Comparison of ENCODE assay signal across 10 mouse cellular contexts in genomic region chr9:108082549-108082948, GRCm38 (mm10). TPM values are rescaled to one million over a fixed set of nuclear protein-coding genes. Genes with fewer than 3 reads are reported as not detected.
DNase-seq lines count a peak whose midpoint lies in the region; ATAC-seq and TF ChIP-seq lines count a peak whose summit lies in the region.
"Had no signal": no experiment of that assay in that cellular context is flagged by ENCODE, and none has a peak within 500 bp of the region (broad histone marks: within the 10 kb centered on the region; RNA-seq: fewer than 3 reads in every experiment).

No protein-coding gene starts in this region.

- H3K27ac ChIP-seq in heart, postnatal 0 days (ENCODE audit: low read depth) = no peak overlapping the region
- peak overlapping the region; percentile 81 for H3K27ac ChIP-seq in bone marrow, adult 2 months (ENCODE audit: control insufficient read depth, insufficient read depth, low read depth, low read length, poor library complexity)
- no peak overlapping the region for H3K27ac ChIP-seq in hindbrain, embryonic 11.5 days (ENCODE audit: low read depth, low read length)
- peak overlapping the region; percentile 63 for H3K27ac ChIP-seq in liver, postnatal 0 days (ENCODE audit: low read depth)

- no peak overlapping the region for H3K4me3 ChIP-seq in heart, postnatal 0 days (ENCODE audit: low read depth, low read length)
- peak overlapping the region; percentile 24 for H3K4me3 ChIP-seq in bone marrow, adult 2 months (replicated peaks; ENCODE audit: control insufficient read depth, low read depth, low read length)
- no peak overlapping the region; the same call in 1 of the 2 replicates for H3K4me3 ChIP-seq in hindbrain, embryonic 11.5 days (ENCODE audit: low read depth, low read length)
- peak overlapping the region; percentile 2; the same call in 1 of the 2 replicates for H3K4me3 ChIP-seq in liver, postnatal 0 days (ENCODE audit: low read depth, low read length)

- peaks cover 23% of the 10 kb centered on the region for H3K27me3 ChIP-seq in heart, postnatal 0 days (ENCODE audit: control insufficient read depth, insufficient read depth, low read length)
- H3K27me3 ChIP-seq in hindbrain, embryonic 11.5 days (ENCODE audit: control insufficient read depth, insufficient read depth, low read length) = peaks cover 22% of the 10 kb centered on the region
- H3K27me3 ChIP-seq in liver, postnatal 0 days (ENCODE audit: insufficient read depth, low read length) = no peaks in the 10 kb centered on the region

- H3K4me1 ChIP-seq in heart, postnatal 0 days (ENCODE audit: control insufficient read depth, insufficient read depth) = peaks cover 3% of the 10 kb centered on the region
- H3K4me1 ChIP-seq in bone marrow, adult 2 months (ENCODE audit: control insufficient read depth, insufficient read depth, low read length) = peaks cover 13% of the 10 kb centered on the region
- peaks cover 3% of the 10 kb centered on the region; the same call in 1 of the 2 replicates for H3K4me1 ChIP-seq in hindbrain, embryonic 11.5 days (replicated peaks; ENCODE audit: control insufficient read depth, insufficient read depth, low read length)
- peaks cover 62% of the 10 kb centered on the region for H3K4me1 ChIP-seq in liver, postnatal 0 days (ENCODE audit: insufficient read depth)

- no peak for TF ChIP-seq EP300 in heart, postnatal 0 days (IDR thresholded peaks at IDR 0.05; ENCODE audit: low read depth)
- TF ChIP-seq EP300 in liver, postnatal 0 days (IDR thresholded peaks at IDR 0.05; ENCODE audit: low read depth) = no peak

- WGBS in heart, postnatal 0 days = 6% methylated on average over 19 of the region's 19 CpGs
- 13% methylated on average over 19 of the region's 19 CpGs for WGBS in bone marrow, adult 2 months
- 7% methylated on average over 19 of the region's 19 CpGs for WGBS in hindbrain, embryonic 11.5 days
- 8% methylated on average over 19 of the region's 19 CpGs for WGBS in liver, postnatal 0 days (ENCODE audit: insufficient replicate concordance)

- H3K9ac ChIP-seq in heart, postnatal 0 days (replicated peaks; ENCODE audit: low read depth, low read length) = no peak overlapping the region
- no peak overlapping the region for H3K9ac ChIP-seq in hindbrain, embryonic 11.5 days (ENCODE audit: low read depth, low read length)
- peak overlapping the region; percentile 23 for H3K9ac ChIP-seq in liver, postnatal 0 days (replicated peaks)

- peaks cover 38% of the 10 kb centered on the region for H3K36me3 ChIP-seq in heart, postnatal 0 days (replicated peaks; ENCODE audit: control insufficient read depth, insufficient read depth, low read length)
- peaks cover 11% of the 10 kb centered on the region for H3K36me3 ChIP-seq in hindbrain, embryonic 11.5 days (ENCODE audit: control insufficient read depth, insufficient read depth, low read length)
- peaks cover 42% of the 10 kb centered on the region for H3K36me3 ChIP-seq in liver, postnatal 0 days (replicated peaks; ENCODE audit: insufficient read depth, low read length)

- no peaks in the 10 kb centered on the region for H3K9me3 ChIP-seq in heart, postnatal 0 days (replicated peaks; ENCODE audit: control insufficient read depth, low read length)
- no peaks in the 10 kb centered on the region for H3K9me3 ChIP-seq in hindbrain, embryonic 11.5 days (ENCODE audit: control insufficient read depth, low read length)
- no peaks in the 10 kb centered on the region for H3K9me3 ChIP-seq in liver, postnatal 0 days (ENCODE audit: low read length)

- no peak for TF ChIP-seq POLR2A in bone marrow, adult 2 months (IDR thresholded peaks at IDR 0.05; ENCODE audit: borderline replicate concordance, control insufficient read depth, low read depth, low read length)

- no peak for DNase-seq in heart, postnatal 0 days (ENCODE audit: low spot score)
- no peak for DNase-seq in heart, adult 11 months
- no peak for DNase-seq in hindbrain, embryonic 11.5 days (ENCODE audit: low spot score)
- DNase-seq in liver, postnatal 0 days = peak; percentile 57
- no peak for DNase-seq in urinary bladder, postnatal 25 days (ENCODE audit: low spot score)
- no peak for DNase-seq in Muller cell, postnatal 12 days (ENCODE audit: inconsistent ontology term)
- no peak for DNase-seq in ovary, adult 18-20 months (ENCODE audit: low spot score)
- DNase-seq: gastrocnemius, postnatal 25 days had no signal

- no peak for ATAC-seq in heart, postnatal 0 days (ENCODE audit: insufficient read depth, low read depth)
- ATAC-seq in hindbrain, embryonic 11.5 days (ENCODE audit: low FRiP score) = no peak
- ATAC-seq in liver, postnatal 0 days = no peak

- H3K4me2 ChIP-seq in heart, postnatal 0 days (ENCODE audit: low read depth, low read length) = peak overlapping the region; percentile 15; the same call in 1 of the 2 replicates
- peak overlapping the region; percentile 14 for H3K4me2 ChIP-seq in hindbrain, embryonic 11.5 days (replicated peaks; ENCODE audit: low read depth, low read length)
- peak overlapping the region; percentile 56 for H3K4me2 ChIP-seq in liver, postnatal 0 days (ENCODE audit: low read depth, low read length)

- TF ChIP-seq CTCF in heart, postnatal 0 days (IDR thresholded peaks at IDR 0.05; ENCODE audit: low read depth) = no peak
- no peak for TF ChIP-seq CTCF in bone marrow, adult 2 months (IDR thresholded peaks at IDR 0.05; ENCODE audit: control insufficient read depth, insufficient read depth, low read length)
- TF ChIP-seq CTCF in liver, postnatal 0 days (IDR thresholded peaks at IDR 0.05; ENCODE audit: low read depth) = no peak

RNA-seq across cellular contexts. Expression of gene Rnf123, which starts 0.6 kb away (rescaled TPM):
- 40.5 and 60.2 TPM in 2 replicates for total RNA-seq in heart, postnatal 0 days (2014; rRNA removed; ENCODE audit: low replicate concordance)
- 24.6 and 32.9 TPM in 2 replicates for polyA plus RNA-seq in heart, postnatal 0 days (2015; fragmentation: Nextera tagmentation; extraction: Ambion mirVana)
- 296 and 393 TPM in 2 replicates for polyA plus RNA-seq in bone marrow, adult 2 months (2011; ENCODE audit: insufficient read depth, insufficient read length, low replicate concordance, missing spikeins)
- polyA plus RNA-seq in hindbrain, embryonic 11.5 days (2014; fragmentation: Nextera tagmentation; extraction: Ambion mirVana) = 24.3 and 26.5 TPM in 2 replicates
- 45.2 and 50.1 TPM in 2 replicates for polyA plus RNA-seq in liver, postnatal 0 days (2015; fragmentation: Nextera tagmentation; extraction: Ambion mirVana)

RNA-seq across cellular contexts. Expression of gene Mst1, which starts 2.3 kb away (rescaled TPM):
- total RNA-seq in heart, postnatal 0 days (2014; rRNA removed; ENCODE audit: low replicate concordance) = not detected in 2 replicates
- polyA plus RNA-seq in heart, postnatal 0 days (2015; fragmentation: Nextera tagmentation; extraction: Ambion mirVana) = 0.07 TPM in 1 of 2 replicates, not detected in the other
- 2.0 and 10.1 TPM in 2 replicates for polyA plus RNA-seq in bone marrow, adult 2 months (2011; ENCODE audit: insufficient read depth, insufficient read length, low replicate concordance, missing spikeins)
- 0.25 TPM in 2 replicates for polyA plus RNA-seq in hindbrain, embryonic 11.5 days (2014; fragmentation: Nextera tagmentation; extraction: Ambion mirVana)
- polyA plus RNA-seq in liver, postnatal 0 days (2015; fragmentation: Nextera tagmentation; extraction: Ambion mirVana) = 81.4 and 93.0 TPM in 2 replicates
- total RNA-seq: gastrocnemius, postnatal 25 days; neutrophil, adult 5-6 weeks had no signal

RNA-seq across cellular contexts. Expression of gene Apeh, which starts 11.9 kb away (rescaled TPM):
- total RNA-seq in heart, postnatal 0 days (2014; rRNA removed; ENCODE audit: low replicate concordance) = 36.5 and 43.5 TPM in 2 replicates
- 32.8 TPM in 2 replicates for polyA plus RNA-seq in heart, postnatal 0 days (2015; fragmentation: Nextera tagmentation; extraction: Ambion mirVana)
- 159 and 206 TPM in 2 replicates for polyA plus RNA-seq in bone marrow, adult 2 months (2011; ENCODE audit: insufficient read depth, insufficient read length, low replicate concordance, missing spikeins)
- polyA plus RNA-seq in hindbrain, embryonic 11.5 days (2014; fragmentation: Nextera tagmentation; extraction: Ambion mirVana) = 54.3 and 55.3 TPM in 2 replicates
- polyA plus RNA-seq in liver, postnatal 0 days (2015; fragmentation: Nextera tagmentation; extraction: Ambion mirVana) = 67.7 and 75.2 TPM in 2 replicates

RNA-seq across cellular contexts. Expression of gene Amigo3, which starts 29.6 kb away (rescaled TPM):
- 1.4 and 7.6 TPM in 2 replicates for total RNA-seq in heart, postnatal 0 days (2014; rRNA removed; ENCODE audit: low replicate concordance)
- polyA plus RNA-seq in heart, postnatal 0 days (2015; fragmentation: Nextera tagmentation; extraction: Ambion mirVana) = 1.4 and 1.6 TPM in 2 replicates
- 1.0 and 1.6 TPM in 2 replicates for polyA plus RNA-seq in bone marrow, adult 2 months (2011; ENCODE audit: insufficient read depth, insufficient read length, low replicate concordance, missing spikeins)
- 1.6 and 1.8 TPM in 2 replicates for polyA plus RNA-seq in hindbrain, embryonic 11.5 days (2014; fragmentation: Nextera tagmentation; extraction: Ambion mirVana)
- 0.59 and 0.86 TPM in 2 replicates for polyA plus RNA-seq in liver, postnatal 0 days (2015; fragmentation: Nextera tagmentation; extraction: Ambion mirVana)

RNA-seq across cellular contexts. Expression of gene Gmppb, which starts 33.5 kb away (rescaled TPM):
- 13.1 and 18.1 TPM in 2 replicates for total RNA-seq in heart, postnatal 0 days (2014; rRNA removed; ENCODE audit: low replicate concordance)
- polyA plus RNA-seq in heart, postnatal 0 days (2015; fragmentation: Nextera tagmentation; extraction: Ambion mirVana) = 15.7 and 17.2 TPM in 2 replicates
- polyA plus RNA-seq in bone marrow, adult 2 months (2011; ENCODE audit: insufficient read depth, insufficient read length, low replicate concordance, missing spikeins) = 9.9 and 17.9 TPM in 2 replicates
- polyA plus RNA-seq in hindbrain, embryonic 11.5 days (2014; fragmentation: Nextera tagmentation; extraction: Ambion mirVana) = 18.9 and 20.4 TPM in 2 replicates
- polyA plus RNA-seq in liver, postnatal 0 days (2015; fragmentation: Nextera tagmentation; extraction: Ambion mirVana) = 12.2 and 12.6 TPM in 2 replicates

Comparison
In these comparisons a context has a peak if more than half of its experiments do, and no peak if none do; other contexts are left out.
1. H3K27ac ChIP-seq: peak in bone marrow, adult 2 months (single experiment) and liver, postnatal 0 days (single experiment); none in heart, postnatal 0 days (single experiment) and hindbrain, embryonic 11.5 days (single experiment).
2. H3K4me3 ChIP-seq: peak in bone marrow, adult 2 months (single experiment) and liver, postnatal 0 days (single experiment); none in heart, postnatal 0 days (single experiment) and hindbrain, embryonic 11.5 days (single experiment).
3. Peak in every context shown above with its lines, with median percentiles within 50 percentile points of each other: H3K4me2 ChIP-seq.